In genomic region chr5:73186912-73187311, GRCm38 (mm10) we compare ENCODE assay signal across 27 mouse cellular contexts.
A peak's percentile ranks its signal among the peaks of the same experiment; 100 is the strongest.
DNase-seq lines count a peak whose midpoint lies in the region; ATAC-seq lines count a peak whose summit lies in the region.
"Had no signal": no experiment of that assay in that cellular context is flagged by ENCODE, and none has a peak within 500 bp of the region (broad histone marks: within the 10 kb centered on the region; RNA-seq: fewer than 3 reads in every experiment).

No protein-coding gene starts in this region.

- peaks cover 13% of the 10 kb centered on the region; the same call in 1 of the 2 replicates for H3K36me3 ChIP-seq in heart, embryonic 13.5 days
- H3K36me3 ChIP-seq in heart, embryonic 11.5 days (ENCODE audit: control insufficient read depth, insufficient read depth, low read length) = 0 out of 2 replicates have a peak, but pooled peaks cover 2% of the 10 kb centered on the region
- H3K36me3 ChIP-seq in liver, embryonic 12.5 days = peaks cover 47% of the 10 kb centered on the region
- H3K36me3 ChIP-seq in liver, embryonic 11.5 days (ENCODE audit: control insufficient read depth, insufficient read depth, low read length) = no peaks in the 10 kb centered on the region
- H3K36me3 ChIP-seq: hindbrain, embryonic 13.5 days; midbrain, embryonic 12.5 days; neural tube, embryonic 12.5 days had no signal

- no peak for ATAC-seq in heart, embryonic 13.5 days (ENCODE audit: extremely low read depth, insufficient number of reproducible peaks, low FRiP score, low TSS enrichment)
- ATAC-seq in heart, embryonic 11.5 days (replicated peaks; ENCODE audit: insufficient number of reproducible peaks, low FRiP score, low TSS enrichment) = no peak
- no peak for ATAC-seq in liver, embryonic 12.5 days
- ATAC-seq in liver, embryonic 11.5 days (replicated peaks; ENCODE audit: low FRiP score) = no peak
- ATAC-seq: forebrain, postnatal 0 days; intestine, embryonic 16.5 days; Patski had no signal

- H3K9me3 ChIP-seq in heart, embryonic 13.5 days = no peaks in the 10 kb centered on the region
- no peaks in the 10 kb centered on the region for H3K9me3 ChIP-seq in heart, embryonic 11.5 days (replicated peaks; ENCODE audit: control insufficient read depth, low read length)
- H3K9me3 ChIP-seq in liver, embryonic 12.5 days (replicated peaks) = no peaks in the 10 kb centered on the region
- no peaks in the 10 kb centered on the region for H3K9me3 ChIP-seq in liver, embryonic 11.5 days (ENCODE audit: control insufficient read depth, low read length)
- H3K9me3 ChIP-seq: embryonic facial prominence, embryonic 13.5 days; hindbrain, embryonic 13.5 days; limb, embryonic 13.5 days; midbrain, embryonic 12.5 days; neural tube, embryonic 12.5 days had no signal

- no peak overlapping the region for H3K27ac ChIP-seq in heart, embryonic 13.5 days (replicated peaks)
- H3K27ac ChIP-seq in heart, embryonic 11.5 days (ENCODE audit: low read depth, low read length) = no peak overlapping the region
- H3K27ac ChIP-seq in liver, embryonic 12.5 days = peak overlapping the region; percentile 20; the same call in 1 of the 2 replicates
- no peak overlapping the region for H3K27ac ChIP-seq in liver, embryonic 11.5 days (ENCODE audit: low read depth, low read length)
- H3K27ac ChIP-seq: embryonic facial prominence, embryonic 13.5 days; hindbrain, embryonic 13.5 days; kidney, postnatal 0 days; limb, embryonic 13.5 days; liver, embryonic 14.5 days; midbrain, embryonic 12.5 days; neural tube, embryonic 12.5 days; stomach, postnatal 0 days had no signal

- no peak overlapping the region for H3K9ac ChIP-seq in heart, embryonic 13.5 days
- H3K9ac ChIP-seq in heart, embryonic 11.5 days (ENCODE audit: low read depth, low read length) = no peak overlapping the region
- H3K9ac ChIP-seq in liver, embryonic 12.5 days = no peak overlapping the region
- H3K9ac ChIP-seq in liver, embryonic 11.5 days (ENCODE audit: low read depth, low read length) = no peak overlapping the region
- H3K9ac ChIP-seq: embryonic facial prominence, embryonic 13.5 days; forebrain, postnatal 0 days; hindbrain, embryonic 13.5 days; limb, embryonic 13.5 days; liver, embryonic 14.5 days; midbrain, embryonic 12.5 days; neural tube, embryonic 12.5 days had no signal

- WGBS in heart, embryonic 13.5 days = 86% methylated on average over 5 of the region's 5 CpGs
- 92% methylated on average over 5 of the region's 5 CpGs for WGBS in heart, embryonic 11.5 days (ENCODE audit: insufficient replicate concordance)
- WGBS in liver, embryonic 12.5 days (ENCODE audit: insufficient replicate concordance) = 80% methylated on average over 5 of the region's 5 CpGs
- 86% methylated on average over 5 of the region's 5 CpGs for WGBS in liver, embryonic 11.5 days

- peak overlapping the region; percentile 16; the same call in 1 of the 2 replicates for H3K4me2 ChIP-seq in heart, embryonic 13.5 days
- H3K4me2 ChIP-seq in heart, embryonic 11.5 days = no peak overlapping the region
- H3K4me2 ChIP-seq in liver, embryonic 12.5 days = no peak overlapping the region; the same call in 1 of the 2 replicates
- no peak overlapping the region for H3K4me2 ChIP-seq in liver, embryonic 11.5 days
- H3K4me2 ChIP-seq: embryonic facial prominence, embryonic 13.5 days; hindbrain, embryonic 13.5 days; limb, embryonic 13.5 days; midbrain, embryonic 12.5 days; neural tube, embryonic 12.5 days had no signal

- peaks cover 30% of the 10 kb centered on the region for H3K4me1 ChIP-seq in heart, embryonic 13.5 days
- peaks cover 15% of the 10 kb centered on the region for H3K4me1 ChIP-seq in heart, embryonic 11.5 days (ENCODE audit: control insufficient read depth, insufficient read depth, low read length)
- H3K4me1 ChIP-seq in liver, embryonic 12.5 days = peaks cover 66% of the 10 kb centered on the region
- peaks cover 31% of the 10 kb centered on the region for H3K4me1 ChIP-seq in liver, embryonic 11.5 days (replicated peaks; ENCODE audit: control insufficient read depth, insufficient read depth, low read length)
- H3K4me1 ChIP-seq: embryonic facial prominence, embryonic 13.5 days; midbrain, embryonic 12.5 days had no signal

- no peaks in the 10 kb centered on the region for H3K27me3 ChIP-seq in heart, embryonic 13.5 days (replicated peaks)
- no peaks in the 10 kb centered on the region for H3K27me3 ChIP-seq in heart, embryonic 11.5 days (ENCODE audit: control insufficient read depth, insufficient read depth, low read length)
- no peaks in the 10 kb centered on the region for H3K27me3 ChIP-seq in liver, embryonic 12.5 days (replicated peaks)
- H3K27me3 ChIP-seq in liver, embryonic 11.5 days (replicated peaks; ENCODE audit: control insufficient read depth, insufficient read depth, low read length) = no peaks in the 10 kb centered on the region
- H3K27me3 ChIP-seq: embryonic facial prominence, embryonic 13.5 days; hindbrain, embryonic 13.5 days; limb, embryonic 13.5 days; megakaryocyte, embryonic 14.5 days; midbrain, embryonic 12.5 days; neural tube, embryonic 12.5 days; Patski had no signal

- no peak for DNase-seq in liver, embryonic 11.5 days (ENCODE audit: low spot score)
- peak; percentile 33 for DNase-seq in lung, postnatal 36 days
- no peak for DNase-seq in lung, postnatal 4 days
- DNase-seq in left cerebral cortex, adult 18-20 months (ENCODE audit: low spot score in 2 of 2) = no peak
- DNase-seq: adrenal gland, postnatal 25 days; cerebellum, adult 18-20 months; cerebellum, postnatal 10 days; forebrain, postnatal 0 days; heart, postnatal 36 days; right cerebral cortex, adult 18-20 months; thymus, adult 18-20 months; thymus, postnatal 25 days had no signal

- H3K4me3 ChIP-seq in heart, embryonic 13.5 days = no peak overlapping the region
- H3K4me3 ChIP-seq in heart, embryonic 11.5 days (ENCODE audit: low read depth, low read length) = no peak overlapping the region
- H3K4me3 ChIP-seq in liver, embryonic 12.5 days = no peak overlapping the region
- no peak overlapping the region for H3K4me3 ChIP-seq in liver, embryonic 11.5 days (ENCODE audit: low read depth, low read length)
- H3K4me3 ChIP-seq: embryonic facial prominence, embryonic 13.5 days; hindbrain, embryonic 13.5 days; limb, embryonic 13.5 days; megakaryocyte, embryonic 14.5 days; midbrain, embryonic 12.5 days; myocyte; neural tube, embryonic 12.5 days had no signal
